8 mouse cellular contexts compared by ENCODE assay signal in the genomic region with DNA sequence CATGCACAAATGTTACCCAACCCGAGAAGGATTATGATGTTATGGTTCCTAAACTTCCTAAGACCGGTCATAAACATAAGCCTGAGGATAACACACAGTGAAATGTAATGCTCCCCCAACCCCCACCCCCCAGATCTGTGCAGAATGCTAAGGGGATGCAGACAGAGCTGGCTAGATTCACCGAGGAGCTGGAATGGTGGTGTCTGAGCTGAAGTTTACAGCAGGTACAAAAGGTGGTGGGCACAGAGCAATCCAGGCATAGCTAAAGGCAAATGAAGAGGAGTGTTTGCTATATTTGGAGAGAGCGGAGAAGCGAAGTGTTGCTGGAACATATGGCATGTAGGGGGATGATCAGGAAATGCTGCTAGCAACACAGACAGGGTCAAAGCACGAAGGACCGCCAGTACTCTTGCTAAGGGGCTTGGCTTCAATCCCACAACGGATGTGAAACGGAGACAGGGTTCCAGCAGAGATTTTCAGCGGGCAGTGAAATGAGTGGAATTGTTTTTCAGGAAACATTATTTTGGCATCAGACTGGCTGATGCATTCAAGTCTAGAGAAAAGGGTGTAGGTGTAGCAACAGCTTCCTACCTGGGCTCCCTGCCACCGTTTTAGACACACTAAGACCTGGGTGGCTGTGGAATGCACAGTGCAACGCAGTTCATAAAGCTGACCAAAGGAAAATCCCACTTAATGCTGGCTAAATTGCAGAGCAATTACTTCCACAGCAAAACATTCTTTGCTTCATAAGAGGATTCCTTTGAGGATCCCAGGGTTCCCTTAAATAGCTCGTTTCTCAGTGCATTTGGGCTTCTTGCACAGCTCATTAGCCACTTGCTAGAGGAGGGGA.
DNase-seq lines count a peak whose midpoint lies in the region; ATAC-seq and TF ChIP-seq lines count a peak whose summit lies in the region.

No protein-coding gene starts in this region.

- H3K9ac ChIP-seq in stomach, postnatal 0 days (ENCODE audit: low read length): no peak overlapping the region

- no peak for TF ChIP-seq CTCF in kidney, adult 2 months (conservative IDR thresholded peaks at IDR 0.05; ENCODE audit: insufficient read depth, insufficient read length, low read depth, low read length)
- no peak for TF ChIP-seq CTCF in stomach, postnatal 0 days (IDR thresholded peaks at IDR 0.05; ENCODE audit: low read depth)

- TF ChIP-seq EP300 in stomach, postnatal 0 days (optimal IDR thresholded peaks at IDR 0.05): no peak

- WGBS in kidney, adult 2 months: 42% methylated on average over 13 of the region's 13 CpGs
- WGBS in stomach, postnatal 0 days: 44% methylated on average over 13 of the region's 13 CpGs

- intact Hi-C loops in left cerebral cortex, postnatal 10 days (cut with DNase I): no loop called here

- no peaks in the 10 kb centered on the region for H3K27me3 ChIP-seq in kidney, adult 2 months (replicated peaks; ENCODE audit: control insufficient read depth, insufficient read depth, low read length)
- H3K27me3 ChIP-seq in stomach, postnatal 0 days (ENCODE audit: control insufficient read depth, insufficient read depth, low read length): no peaks in the 10 kb centered on the region

- H3K36me3 ChIP-seq in kidney, adult 2 months (ENCODE audit: control insufficient read depth, insufficient read depth, low read length): no peaks in the 10 kb centered on the region
- no peaks in the 10 kb centered on the region for H3K36me3 ChIP-seq in stomach, postnatal 0 days (ENCODE audit: control insufficient read depth, insufficient read depth, low read length)

- no peak overlapping the region for H3K27ac ChIP-seq in kidney, adult 2 months (ENCODE audit: insufficient read depth, low read depth, low read length)
- no peak overlapping the region for H3K27ac ChIP-seq in stomach, postnatal 0 days (replicated peaks)

- TF ChIP-seq POLR2A in kidney, adult 2 months (IDR thresholded peaks at IDR 0.05; ENCODE audit: low read depth, low read length): no peak

- peak overlapping the region; percentile 17; the same call in 1 of the 2 replicates for H3K4me2 ChIP-seq in stomach, postnatal 0 days (replicated peaks; ENCODE audit: low read depth)

- H3K4me1 ChIP-seq in kidney, adult 2 months (ENCODE audit: control insufficient read depth, insufficient read depth, low read length): peaks cover 1% of the 10 kb centered on the region; the same call in 1 of the 2 replicates
- H3K4me1 ChIP-seq in stomach, postnatal 0 days (replicated peaks; ENCODE audit: control insufficient read depth, insufficient read depth): no peaks in the 10 kb centered on the region; the same call in 1 of the 2 replicates

- no peaks in the 10 kb centered on the region for H3K9me3 ChIP-seq in stomach, postnatal 0 days (ENCODE audit: control insufficient read depth, low read length)

- no peak overlapping the region for H3K4me3 ChIP-seq in kidney, adult 2 months (ENCODE audit: insufficient read depth, low read depth, low read length)
- H3K4me3 ChIP-seq in stomach, postnatal 0 days (ENCODE audit: low read depth, low read length): no peak overlapping the region

- DNase-seq in kidney, adult 2 months: peak; percentile 21
- no peak for DNase-seq in kidney, adult 11 months
- DNase-seq in cerebellum, adult 9-10 months: peak; percentile 81
- peak; percentile 21 to 25 for DNase-seq in frontal cortex, postnatal 25 days (ENCODE audit: low spot score in 2 of 2)
- peak; percentile 19 to 26 for DNase-seq in left cerebral cortex, postnatal 10 days (ENCODE audit: extremely low spot score in 1 of 2, low spot score in 2 of 2)
- no peak for DNase-seq in stomach, postnatal 0 days (ENCODE audit: low spot score)
- DNase-seq in spleen, postnatal 36 days (ENCODE audit: low spot score in 2 of 2): no peak
- no peak for DNase-seq in embryo, embryonic 10 days (ENCODE audit: low spot score)

- ATAC-seq in stomach, postnatal 0 days (ENCODE audit: low FRiP score, low TSS enrichment): no peak

Comparison
In these comparisons a context has a peak if more than half of its experiments do, and no peak if none do; other contexts are left out.
1. DNase-seq: peak in kidney, adult 2 months (single experiment), cerebellum, adult 9-10 months (single experiment), frontal cortex, postnatal 25 days (2 of 2) and left cerebral cortex, postnatal 10 days (2 of 2); none in kidney, adult 11 months (single experiment), stomach, postnatal 0 days (single experiment), spleen, postnatal 36 days (0 of 2) and embryo, embryonic 10 days (single experiment).